Mouse (Mus musculus): ENCODE measurements around the gene Naa30.
"Not testable (repeated sequence)": the region's sequence is repeated elsewhere in the genome, so short reads cannot be mapped to it uniquely, and the experiment has no call there.

Naa30 gene

DNA sequence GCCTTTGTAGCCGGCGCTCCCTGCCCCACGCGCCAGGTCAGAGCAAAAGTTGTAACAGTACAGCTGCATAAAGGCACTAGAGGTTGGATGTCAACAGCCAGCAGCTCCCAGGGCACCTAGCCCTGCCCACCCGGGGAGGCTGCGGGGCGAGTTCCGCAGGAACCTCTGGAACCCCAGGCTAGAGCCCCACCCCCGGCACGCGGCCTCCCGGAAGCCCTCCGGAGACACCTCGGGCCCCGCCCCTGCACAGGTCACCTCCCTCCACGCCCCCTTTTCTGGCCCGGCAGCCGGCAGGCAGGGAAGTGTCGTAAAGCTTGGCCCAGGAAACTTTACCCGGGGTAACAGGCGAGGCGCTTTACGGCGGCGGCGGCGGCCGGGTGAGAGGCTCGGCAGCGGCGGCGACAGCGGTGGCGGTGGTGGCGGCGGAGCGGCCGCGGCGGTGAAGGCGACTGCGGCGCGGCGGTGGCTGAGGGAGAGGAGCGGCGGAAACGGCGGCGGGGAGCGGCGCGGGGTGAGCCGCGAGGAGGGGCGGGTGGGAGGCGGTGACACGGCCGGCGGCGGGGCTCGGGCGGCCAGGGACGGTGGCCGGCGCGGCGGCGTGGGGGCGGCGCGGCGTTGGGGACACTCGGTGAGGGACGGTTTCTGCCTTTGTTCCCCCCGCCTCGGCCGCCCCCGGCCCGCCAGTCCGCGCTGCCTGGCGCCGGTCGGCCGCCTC lies at the start of gene Naa30:
TSS of gene Naa30 (plus strand) at position 360 of the 715 bp plus-strand sequence.
- peak; percentile 97 for DNase-seq (ENCODE audit: inconsistent ontology term)

DNA sequence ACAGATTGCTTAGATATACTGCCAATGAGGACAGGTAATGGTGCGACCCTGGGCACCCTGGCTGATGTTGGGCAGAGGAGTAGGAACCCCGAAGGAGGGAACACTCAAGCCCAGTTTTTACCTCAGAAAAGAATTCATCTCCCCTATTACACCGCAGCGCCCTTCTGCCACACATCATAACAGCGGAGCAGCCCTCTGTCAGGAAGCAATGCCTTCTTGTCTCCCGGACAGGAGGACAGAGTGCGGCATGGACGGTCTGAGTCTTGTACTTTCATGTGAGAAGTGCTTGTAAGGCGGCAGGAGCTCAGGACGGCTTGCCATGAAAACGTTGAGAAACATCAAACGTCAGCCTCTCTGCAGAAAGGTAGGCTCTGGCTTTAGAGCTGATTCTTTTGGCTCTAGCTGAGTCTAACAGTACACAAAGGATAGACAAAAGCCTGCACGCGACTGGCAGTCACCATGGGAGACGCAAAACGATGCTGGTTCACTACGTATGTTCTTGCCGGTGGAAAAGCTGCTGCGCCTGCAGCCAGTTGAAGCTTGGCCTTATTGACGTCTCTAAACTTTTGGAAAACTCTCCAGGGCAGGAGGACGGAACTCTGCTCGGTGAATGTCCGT lies 44.8 kb upstream of the Naa30 start:
- no peak for DNase-seq (ENCODE audit: inconsistent ontology term)

DNA sequence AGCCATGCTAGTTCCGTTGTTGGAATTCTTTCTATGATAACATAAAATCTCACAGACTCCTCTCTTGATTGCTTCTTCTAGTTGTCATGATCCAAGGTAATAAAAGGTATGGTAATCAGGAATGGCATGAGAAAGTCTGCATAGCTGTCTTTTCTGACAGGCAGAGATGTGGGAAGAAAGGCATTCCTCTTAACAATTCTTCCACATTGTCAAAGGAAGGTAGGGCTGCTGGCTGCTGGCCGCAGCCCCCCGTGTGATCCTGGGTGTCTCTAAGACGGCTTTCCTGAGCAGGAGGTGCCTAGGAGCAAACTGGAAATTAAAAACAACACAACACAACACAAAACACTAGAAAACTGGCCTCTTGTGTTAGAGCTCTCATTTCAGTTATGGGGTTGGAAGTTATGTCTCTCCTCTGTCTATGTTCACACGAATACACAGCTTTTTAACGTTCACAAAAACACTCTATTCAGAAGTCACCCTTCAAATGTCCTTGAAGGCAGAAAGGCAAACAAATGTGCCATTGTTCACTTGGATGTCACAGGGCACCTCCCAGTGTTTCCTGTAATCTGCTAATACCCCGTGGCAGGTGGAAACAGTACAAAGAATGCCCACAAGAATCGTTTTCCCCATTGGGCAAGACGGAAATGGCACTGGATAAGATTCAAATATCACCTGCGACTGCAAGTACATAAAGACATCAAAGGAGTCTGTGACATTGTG lies 43.3 kb upstream of the Naa30 start:
- no peak for DNase-seq (ENCODE audit: inconsistent ontology term)

DNA sequence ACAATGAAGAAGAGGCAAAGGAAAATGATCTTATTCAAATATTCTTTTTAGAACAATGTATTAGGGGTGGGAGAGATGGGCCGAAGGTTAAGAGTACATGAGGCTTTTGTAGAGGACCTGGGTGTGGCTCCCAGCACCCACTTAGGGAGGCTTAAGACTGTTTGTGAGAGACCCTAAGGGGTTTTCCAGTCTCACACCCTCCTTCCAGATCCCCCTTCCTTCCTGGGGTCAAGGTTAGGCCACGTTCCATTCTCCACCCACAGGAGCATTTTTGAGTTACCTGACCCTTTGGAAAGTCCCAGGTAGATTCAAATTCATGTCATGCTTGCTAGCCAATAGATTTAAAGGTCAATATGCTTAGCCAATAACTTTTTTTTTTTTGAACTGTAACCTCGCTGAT lies 39.6 kb upstream of the Naa30 start:
- DNase-seq (ENCODE audit: inconsistent ontology term), result no peak

DNA sequence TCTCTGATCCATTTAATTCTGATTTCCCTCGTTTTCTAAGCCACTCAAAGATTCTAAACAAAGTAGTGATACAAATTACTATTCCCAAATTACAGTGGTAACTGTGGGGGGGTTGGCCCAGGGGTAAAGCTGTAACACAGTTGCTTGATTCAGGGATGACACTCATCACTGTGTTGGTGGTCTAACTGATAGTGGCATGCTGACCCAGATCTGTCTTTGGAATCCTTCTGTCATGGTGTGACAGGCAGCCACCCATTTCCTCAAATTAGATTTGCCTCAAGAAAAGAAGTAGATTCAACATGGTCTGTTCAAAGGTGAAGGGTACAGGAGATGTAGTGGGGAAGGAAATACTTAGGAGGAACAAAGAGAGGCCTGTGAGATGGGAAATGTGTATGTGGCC lies 33.9 kb upstream of the Naa30 start:
- no peak for DNase-seq (ENCODE audit: inconsistent ontology term)

DNA sequence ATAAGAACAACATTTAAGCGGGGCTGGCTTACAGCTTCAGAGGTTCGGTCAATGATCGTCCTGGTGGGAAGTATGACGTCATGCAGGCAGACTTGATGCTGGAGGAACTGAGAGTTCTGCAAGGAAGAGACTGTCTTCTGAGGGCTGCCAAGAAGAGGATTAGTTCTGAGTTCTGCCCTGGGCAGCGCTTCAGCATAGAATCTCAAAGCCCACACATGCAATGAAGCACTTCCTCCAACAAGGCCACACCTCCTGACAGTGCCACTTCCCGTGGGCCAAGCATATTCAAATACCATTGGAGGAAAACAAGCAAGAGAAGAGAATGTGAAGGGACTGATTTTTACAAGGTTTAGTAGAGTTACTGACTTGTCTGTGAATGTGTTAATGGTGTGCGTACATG lies 31.3 kb upstream of the Naa30 start:
- DNase-seq (ENCODE audit: inconsistent ontology term), result no peak

DNA sequence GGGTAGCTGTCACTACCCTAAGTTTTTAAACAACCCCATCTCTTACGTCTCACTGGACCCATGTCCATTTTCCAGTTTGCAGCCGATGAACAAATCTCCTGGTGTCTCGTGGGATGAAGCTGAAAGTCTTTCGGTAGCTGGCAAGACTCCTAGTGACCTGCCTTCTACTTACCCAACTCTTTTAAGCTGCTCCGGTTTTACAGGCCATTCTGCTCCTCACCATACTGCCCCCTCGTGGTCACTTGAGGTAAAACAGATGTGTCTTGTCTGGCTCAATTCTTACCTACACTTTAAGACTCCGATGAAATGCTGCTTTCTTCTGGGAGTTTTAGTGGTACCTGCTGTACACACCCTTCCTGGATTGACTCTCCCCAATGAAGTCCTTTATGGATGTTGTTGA lies 18.2 kb upstream of the Naa30 start:
- DNase-seq (ENCODE audit: inconsistent ontology term), result peak; percentile 12

DNA sequence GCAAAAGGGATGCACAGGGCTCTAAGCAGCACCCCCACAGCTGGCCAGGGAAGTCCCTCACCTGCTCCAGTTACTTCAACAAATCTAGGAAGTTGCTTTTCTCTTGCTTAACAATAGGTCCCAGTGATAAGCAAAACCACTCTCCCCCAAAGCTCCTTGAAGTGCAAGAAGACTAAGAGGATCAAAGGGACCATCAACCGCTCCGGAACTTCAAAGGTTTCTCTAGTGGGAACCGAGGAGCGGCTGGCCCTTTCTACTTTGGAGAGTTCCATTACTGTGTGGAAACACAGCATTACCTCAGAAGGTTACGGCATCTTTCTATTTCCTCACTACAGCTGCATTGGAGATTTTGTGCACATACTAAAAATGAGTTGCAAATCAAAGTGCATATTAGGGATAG lies 16.5 kb upstream of the Naa30 start:
- DNase-seq (ENCODE audit: inconsistent ontology term), result no peak

DNA sequence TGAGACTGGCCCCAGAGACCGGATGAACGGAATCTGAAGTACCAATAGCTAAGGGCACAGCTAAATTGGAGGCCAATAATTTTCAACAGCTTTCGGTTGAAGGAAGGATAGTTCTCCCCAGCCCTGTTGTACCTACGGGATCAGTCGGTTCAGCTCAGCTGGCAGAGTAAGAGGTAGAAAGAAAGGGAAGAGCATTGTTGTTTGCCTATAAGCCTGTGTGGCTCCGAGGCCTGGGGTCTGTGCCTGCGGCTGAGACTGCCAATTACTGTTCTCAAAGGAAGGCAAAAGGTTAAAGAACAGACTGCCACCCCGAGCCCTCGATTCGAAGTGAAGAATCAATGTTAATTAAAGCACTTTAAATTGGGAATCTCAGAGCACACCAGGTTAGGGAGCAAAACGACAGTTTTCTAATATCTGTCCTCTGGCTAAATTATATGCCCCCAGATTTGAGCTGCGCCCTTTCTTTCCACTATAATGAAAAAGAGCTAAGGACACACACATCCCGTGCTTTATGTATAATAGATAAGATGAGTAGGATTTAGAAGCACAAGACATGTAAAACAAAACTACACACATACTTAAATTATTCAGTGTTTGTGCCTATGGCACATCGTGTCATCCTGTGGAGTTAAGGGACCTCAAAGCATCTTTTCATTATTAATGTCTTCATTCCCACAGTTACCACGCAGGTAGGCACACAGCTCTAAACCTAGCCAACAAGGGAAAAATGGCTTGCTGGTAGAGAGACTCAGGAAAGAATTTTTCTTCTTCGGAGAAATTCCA lies 13.7 kb upstream of the Naa30 start:
- no peak for DNase-seq (ENCODE audit: inconsistent ontology term)

DNA sequence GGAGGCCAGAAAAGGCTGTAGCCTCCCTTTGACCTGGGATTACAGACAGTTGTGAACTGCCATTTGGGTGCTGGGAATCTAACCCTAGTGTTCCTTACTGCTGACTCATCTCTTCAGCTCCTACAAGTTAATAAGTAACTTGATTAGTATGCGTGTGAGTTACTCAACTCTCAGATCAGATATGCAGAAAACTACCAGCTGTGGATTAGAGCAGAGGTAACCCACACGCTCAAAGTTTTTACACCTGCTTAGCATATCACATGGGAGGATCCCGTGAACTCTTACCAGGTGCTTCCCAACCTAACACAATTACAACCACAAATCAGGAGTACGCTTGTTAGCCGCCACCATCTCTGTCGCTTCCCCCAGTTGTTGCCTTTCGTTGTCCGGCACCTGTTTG lies 740 bp upstream of the Naa30 start:
- no peak for DNase-seq (ENCODE audit: inconsistent ontology term)

DNA sequence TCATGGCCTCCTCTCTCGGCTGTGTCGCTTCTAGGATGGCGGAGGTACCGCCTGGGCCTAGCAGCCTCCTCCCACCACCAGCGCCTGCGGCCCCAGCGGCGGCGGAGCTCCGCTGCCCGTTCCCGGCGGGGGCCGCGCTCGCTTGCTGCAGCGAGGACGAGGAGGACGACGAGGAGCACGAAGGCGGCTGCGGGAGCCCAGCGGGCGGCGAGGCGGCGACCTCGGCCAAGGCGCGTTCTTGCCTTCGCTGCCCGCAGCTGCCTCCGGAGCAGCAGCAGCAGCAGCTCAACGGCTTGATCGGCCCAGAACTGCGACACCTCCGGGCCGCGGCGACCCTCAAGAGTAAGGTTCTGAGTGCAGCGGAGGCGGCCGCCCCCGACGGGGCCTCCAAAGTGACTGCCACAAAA lies 559 bp downstream of the Naa30 start:
- DNase-seq (ENCODE audit: inconsistent ontology term), result peak; percentile 74

DNA sequence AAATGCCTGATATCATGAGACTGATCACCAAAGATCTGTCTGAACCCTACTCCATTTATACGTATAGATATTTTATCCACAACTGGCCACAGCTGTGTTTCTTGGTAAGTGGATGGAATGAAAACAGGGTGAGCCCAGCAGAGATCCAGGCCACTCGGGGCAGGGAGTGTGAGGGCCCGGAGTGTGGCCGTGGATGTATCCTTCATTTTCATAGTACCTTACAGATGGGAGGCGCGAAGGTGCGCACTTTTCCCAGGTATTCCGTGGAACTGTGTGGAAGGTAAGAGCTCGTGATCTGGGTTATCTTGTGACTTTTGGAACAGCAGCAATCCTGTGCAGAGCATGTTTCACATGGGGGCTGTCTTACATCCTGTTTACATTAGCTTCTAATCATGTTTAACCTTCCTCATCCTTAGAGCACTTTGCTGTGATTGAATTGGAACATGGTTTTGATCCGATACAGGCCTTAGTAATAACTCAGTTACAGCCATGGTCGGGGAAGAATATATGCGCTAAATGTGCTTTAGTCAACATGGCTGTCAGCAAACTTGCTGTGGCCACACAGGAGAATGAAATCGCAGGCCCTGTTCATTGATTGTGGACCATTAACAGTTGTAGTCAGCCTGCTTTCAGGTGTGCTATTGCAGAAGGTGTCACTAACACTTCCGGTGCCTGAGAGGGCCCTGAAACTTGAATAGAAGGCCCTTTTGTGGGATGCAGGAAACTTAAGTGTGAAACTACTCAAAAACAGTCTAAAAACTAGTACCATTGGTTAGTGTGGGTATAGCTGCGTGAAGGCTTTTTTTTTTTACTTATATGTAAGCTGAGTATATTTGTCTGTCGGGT lies 1.5 kb downstream of the Naa30 start:
- DNase-seq (ENCODE audit: inconsistent ontology term), result peak; percentile 4

DNA sequence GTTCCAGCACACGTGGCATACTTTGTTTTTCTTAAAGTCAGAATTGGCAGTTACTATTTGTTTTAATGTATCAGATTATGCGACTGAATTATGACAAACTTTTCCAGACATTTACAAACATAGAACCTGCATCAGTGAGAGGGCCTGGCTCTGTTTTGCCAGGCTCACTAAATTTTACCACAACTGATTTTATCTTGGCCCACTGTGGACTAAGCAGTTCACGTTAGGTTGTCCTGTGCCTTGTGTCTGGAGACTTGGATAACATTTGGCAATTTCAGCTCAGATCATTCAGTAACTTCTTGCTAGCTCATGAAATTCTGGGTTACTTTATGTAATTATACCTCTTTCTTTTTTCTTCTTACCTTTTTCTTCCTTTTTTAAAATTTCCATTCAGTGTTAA lies 7.7 kb downstream of the Naa30 start:
- DNase-seq (ENCODE audit: inconsistent ontology term), result no peak

DNA sequence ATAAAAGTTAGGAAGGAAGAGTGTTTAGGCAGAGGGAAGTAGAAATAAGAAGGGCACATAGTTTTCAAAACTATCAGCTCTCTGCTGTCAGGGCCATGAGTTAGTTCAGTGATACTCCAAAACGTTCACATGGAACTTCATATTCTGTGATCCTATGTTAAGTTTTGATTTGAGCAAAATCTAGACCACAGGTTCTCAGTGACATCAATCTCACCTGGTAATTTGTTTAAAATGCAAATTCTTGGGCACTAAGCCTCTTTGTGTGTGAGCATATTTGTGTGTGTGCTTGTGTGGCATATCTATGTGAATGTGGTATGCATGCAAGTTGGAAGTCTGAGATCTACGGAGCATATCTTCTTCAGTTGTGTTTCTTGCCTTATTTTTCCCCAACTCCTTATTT lies 14.2 kb downstream of the Naa30 start:
- no peak for DNase-seq (ENCODE audit: inconsistent ontology term)

DNA sequence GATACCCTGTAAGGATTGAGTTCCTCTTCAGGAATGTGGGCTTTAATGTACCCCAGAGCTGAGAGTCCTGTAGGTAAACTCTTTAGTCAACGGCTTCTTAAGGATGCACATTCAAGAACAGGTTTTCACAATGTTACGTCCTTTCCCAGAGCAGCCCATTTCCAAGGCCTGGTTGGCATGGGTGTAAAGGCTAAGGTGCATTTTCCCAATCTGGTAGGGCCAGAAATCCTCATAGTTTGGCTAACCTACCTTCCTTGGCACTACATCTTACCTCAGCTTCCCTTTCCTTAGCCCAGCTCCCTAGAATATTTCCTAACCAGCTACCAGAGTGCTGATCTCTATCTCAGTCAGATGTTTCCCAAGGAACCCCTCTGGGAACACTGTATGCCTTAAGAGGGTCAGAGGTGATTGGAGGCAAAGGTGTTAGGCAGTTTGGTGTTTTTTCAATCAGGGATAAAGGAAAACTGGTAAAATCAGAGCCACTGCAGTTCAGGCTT lies 25.1 kb downstream of the Naa30 start:
- DNase-seq (ENCODE audit: inconsistent ontology term), result no peak

DNA sequence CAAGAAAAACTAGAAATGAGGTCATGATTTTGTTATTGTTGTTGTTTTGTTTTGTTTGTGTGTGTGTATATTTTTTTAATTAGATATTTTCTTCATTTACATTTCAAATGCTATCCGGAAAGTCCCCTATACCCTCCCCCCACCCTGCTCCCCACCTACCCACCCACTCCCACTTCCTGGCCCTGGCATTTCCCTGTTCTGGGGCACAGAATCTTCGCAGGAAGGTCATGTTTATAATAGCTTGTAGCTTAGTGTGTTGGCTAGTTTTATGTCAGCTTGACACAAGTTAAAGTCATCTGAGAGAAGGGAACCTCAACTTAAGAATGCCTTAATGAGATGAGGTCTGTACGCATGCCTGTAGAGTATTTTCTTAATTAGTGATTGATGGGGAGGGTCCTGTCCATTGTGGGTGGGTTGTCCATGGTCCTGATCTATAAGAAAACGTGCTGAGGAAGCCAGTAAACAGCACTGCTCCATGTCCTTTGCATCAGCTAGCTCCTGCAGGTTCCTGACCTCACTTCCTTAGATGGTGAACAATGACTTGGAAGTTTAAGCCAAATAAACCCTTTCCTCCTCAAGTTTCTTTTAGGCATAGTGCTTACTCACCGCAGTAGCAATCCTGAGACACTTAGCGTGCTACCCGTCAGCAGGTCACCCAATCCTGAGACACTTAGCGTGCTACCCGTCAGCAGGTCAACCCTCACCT lies 29.2 kb downstream of the Naa30 start:
- DNase-seq (ENCODE audit: inconsistent ontology term), result no peak

DNA sequence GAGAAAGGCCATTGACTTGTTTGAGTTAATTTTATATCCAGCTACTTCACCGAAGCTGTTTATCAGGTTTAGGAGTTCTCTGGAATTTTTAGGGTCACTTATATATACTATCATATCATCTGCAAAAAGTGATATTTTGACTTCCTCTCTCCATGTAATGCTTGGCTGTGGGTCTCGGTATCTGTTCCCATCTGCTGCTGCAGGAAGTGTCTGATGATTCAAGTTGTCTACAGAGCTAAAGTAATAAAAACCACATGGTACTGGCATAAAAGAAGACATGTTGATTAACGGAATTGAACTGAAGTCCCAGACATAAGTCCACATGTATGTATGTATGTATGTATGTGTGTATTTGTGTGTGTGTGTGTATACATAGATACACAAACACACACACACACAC lies 38.2 kb downstream of the Naa30 start:
- DNase-seq (ENCODE audit: inconsistent ontology term), result not testable (repeated sequence)

DNA sequence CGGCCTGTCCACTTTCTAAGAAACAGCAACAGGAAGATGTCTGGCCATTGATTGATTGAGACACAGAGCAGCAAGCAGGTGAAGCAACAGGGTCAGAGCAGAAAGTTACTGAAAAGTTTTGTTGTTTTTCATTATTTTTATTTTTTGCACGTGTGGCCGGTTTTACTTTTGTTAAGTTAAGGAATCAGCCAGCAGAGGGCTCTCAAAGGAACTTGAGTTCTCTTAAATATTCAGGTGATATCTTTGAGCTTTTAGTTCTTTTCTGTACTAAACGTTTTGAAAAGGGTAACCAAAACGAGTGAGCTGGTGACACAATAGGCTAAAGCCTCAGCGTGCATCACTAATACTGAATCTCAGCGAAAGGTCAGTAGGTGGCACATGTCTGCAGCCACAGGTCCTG lies 46.7 kb downstream of the Naa30 start:
- DNase-seq (ENCODE audit: inconsistent ontology term), result no peak

DNA sequence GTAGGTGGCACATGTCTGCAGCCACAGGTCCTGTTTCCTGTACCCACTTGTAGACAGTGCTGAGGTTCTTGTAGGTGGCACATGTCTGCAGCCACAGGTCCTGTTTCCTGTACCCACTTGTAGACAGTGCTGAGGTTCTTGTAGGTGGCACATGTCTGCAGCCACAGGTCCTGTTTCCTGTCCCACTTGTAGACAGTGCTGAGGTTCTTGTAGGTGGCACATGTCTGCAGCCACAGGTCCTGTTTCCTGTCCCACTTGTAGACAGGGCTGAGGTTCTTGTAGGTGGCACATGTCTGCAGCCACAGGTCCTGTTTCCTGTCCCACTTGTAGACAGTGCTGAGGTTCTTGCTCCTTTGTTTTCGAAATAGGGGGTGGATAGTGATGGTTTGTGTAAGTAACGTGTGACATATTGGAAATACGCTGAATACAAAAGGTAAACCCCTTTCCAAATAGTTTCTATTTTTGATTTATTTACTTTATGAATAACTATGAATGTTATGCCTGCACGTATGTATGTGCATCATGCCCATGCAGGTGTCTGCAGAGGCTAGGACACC lies 47.5 kb downstream of the Naa30 start:
- DNase-seq (ENCODE audit: inconsistent ontology term), result not testable (repeated sequence)

DNA sequence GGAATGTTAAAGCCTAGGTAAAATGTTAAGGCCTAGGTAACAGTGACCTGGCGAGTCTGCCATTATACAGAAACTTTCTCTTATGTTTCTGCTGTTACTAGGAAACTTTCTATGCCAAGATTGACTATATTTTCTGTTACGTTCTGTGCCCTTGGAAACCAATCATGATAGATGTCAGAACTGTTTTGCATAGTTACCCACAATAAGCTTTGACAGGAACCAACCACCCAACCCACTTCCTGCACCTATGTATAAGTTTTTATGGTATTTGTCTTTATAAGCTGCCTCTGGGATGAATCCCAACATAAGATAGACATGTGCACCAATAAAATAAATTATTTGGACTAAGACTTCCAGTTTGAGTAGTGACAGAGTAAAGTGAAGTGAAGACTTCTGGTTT lies 49.7 kb downstream of the Naa30 start:
- DNase-seq (ENCODE audit: inconsistent ontology term), result no peak
